Mouse (Mus musculus) liver, postnatal 0 days (tissue): ENCODE data around the gene Ltbp2.

ENCODE experiments used
- CTCF ChIP-seq: sonication (generic); IDR thresholded peaks from 2 replicates; pipeline ENCODE4 v1.5.1; 2016; ENCODE audit warnings: antibody characterized with exemption, low read depth
- EP300 ChIP-seq: IDR thresholded peaks from 2 replicates; pipeline ENCODE4 v1.6.1; 2016; ENCODE audit warnings: antibody characterized with exemption, low read depth, mild to moderate bottlenecking

- TF ChIP-seq EP300 = no peak
- TF ChIP-seq CTCF = no peak
Measured at GRCm38 (mm10) chr12:84799086-84799485, 77.2 kb downstream of the Ltbp2 start.
